Mouse (Mus musculus) CH12.LX (cell line): ENCODE results near the gene Clca2.
"Not testable (repeated sequence)": the region's sequence is repeated elsewhere in the genome, so short reads cannot be mapped to it uniquely, and the experiment has no call there.

Experiments used
- CTCF ChIP-seq, 2 experiments: IDR thresholded peaks in 1 of 2; conservative IDR thresholded peaks in 1 of 2; 2 replicates each; pipeline ENCODE4 v1.5.1; 2011 to 2012; ENCODE audit warnings: low read depth in 2 of 2, low read length in 2 of 2, improper control_type of control experiment in 1 of 2, inconsistent platforms in 1 of 2, mild to moderate bottlenecking in 1 of 2, moderate library complexity in 1 of 2
- ELF1 ChIP-seq: IDR thresholded peaks from 2 replicates; pipeline ENCODE4 v1.6.1; 2014; ENCODE audit warnings: low read depth, mild to moderate bottlenecking, inconsistent platforms, low read length, improper control_type of control experiment
- MEF2A ChIP-seq: IDR thresholded peaks from 2 replicates; pipeline ENCODE4 v1.6.1; 2014; ENCODE audit warnings: low read depth, mild to moderate bottlenecking, inconsistent platforms, low read length, improper control_type of control experiment, borderline replicate concordance
- MYC ChIP-seq: IDR thresholded peaks from 2 replicates; pipeline ENCODE4 v1.6.1; 2011; ENCODE audit warnings: low read depth, mild to moderate bottlenecking, improper control_type of control experiment, low read length

DNA sequence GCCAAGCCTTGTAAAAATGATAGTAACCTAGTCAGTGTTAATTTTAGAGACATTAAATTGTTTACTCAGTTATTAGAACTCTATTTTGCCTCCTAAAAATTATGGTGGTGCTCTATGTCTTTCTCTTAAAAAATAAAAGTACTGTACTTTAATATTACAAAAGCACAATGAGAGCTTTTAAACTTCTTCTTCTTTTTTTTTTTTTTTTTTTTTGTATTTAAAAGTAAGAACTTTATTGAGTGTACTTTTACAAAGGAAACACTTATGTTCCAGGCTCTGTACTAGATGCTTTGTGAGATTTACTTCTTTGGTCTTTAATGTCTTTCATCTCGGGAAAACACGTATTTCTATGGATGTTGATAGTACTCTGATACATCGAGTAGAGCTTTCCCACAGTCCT, 44.1 kb downstream of the Clca2 start:
- not testable (repeated sequence) for TF ChIP-seq CTCF (conservative IDR thresholded peaks at IDR 0.05 in 1 of 2, IDR thresholded peaks at IDR 0.05 in 1 of 2; ENCODE audit: low read depth in 2 of 2, low read length in 2 of 2); ELF1; MYC; MEF2A
